Mouse (Mus musculus) kidney, embryonic 14.5 days (tissue): Measurements from ENCODE around the gene Nufip1. TPM values are rescaled to one million over a fixed set of nuclear protein-coding genes. Genes with fewer than 3 reads are reported as not detected.

ENCODE experiments used
- ATAC-seq: fragments of 200-750 bp; cut with Nextera tagmentation; 2 replicates; pipeline ENCODE4 v1.8.0; 2017; ENCODE audit warnings: moderate number of reproducible peaks, mild to moderate bottlenecking, moderate TSS enrichment, moderate library complexity; ENCODE audit not compliant: low FRiP score, low TSS enrichment
- H3K27ac ChIP-seq: fragments of 300-500 bp; sonication (generic); 2 replicates; pipeline ENCODE4 v1.5.1; 2014; ENCODE audit warnings: low read depth, mild to moderate bottlenecking, low read length, moderate library complexity, mixed read lengths
- H3K27me3 ChIP-seq: fragments of 300-500 bp; sonication (generic); 2 replicates; pipeline ENCODE4 v1.6.1; 2014; ENCODE audit warnings: mild to moderate bottlenecking, low read length; ENCODE audit not compliant: control insufficient read depth, insufficient read depth
- H3K36me3 ChIP-seq: fragments of 300-500 bp; sonication (generic); 2 replicates; pipeline ENCODE4 v1.6.1; 2014; ENCODE audit warnings: low read length, mixed read lengths; ENCODE audit not compliant: control insufficient read depth, insufficient read depth
- H3K4me1 ChIP-seq: fragments of 300-500 bp; sonication (generic); 2 replicates; pipeline ENCODE4 v1.6.1; 2014; ENCODE audit warnings: low read length, mixed read lengths; ENCODE audit not compliant: control insufficient read depth, insufficient read depth
- H3K4me2 ChIP-seq: fragments of 300-500 bp; sonication (generic); replicated peaks from 2 replicates; pipeline ENCODE4 v1.6.1; 2014; ENCODE audit warnings: low read depth, mild to moderate bottlenecking, low read length
- H3K4me3 ChIP-seq: fragments of 300-500 bp; sonication (generic); 2 replicates; pipeline ENCODE4 v1.5.1; 2014; ENCODE audit warnings: mild to moderate bottlenecking, low read length
- H3K9ac ChIP-seq: fragments of 300-500 bp; sonication (generic); 2 replicates; pipeline ENCODE4 v1.6.1; 2014; ENCODE audit warnings: low read depth, mild to moderate bottlenecking, low read length, moderate library complexity
- H3K9me3 ChIP-seq: fragments of 300-500 bp; sonication (generic); 2 replicates; pipeline ENCODE4 v1.6.1; 2016; ENCODE audit warnings: low read length; ENCODE audit not compliant: control insufficient read depth
- WGBS: fragments of 180-500 bp; shearing (Covaris S2); extraction: QIAGEN DNeasy Blood & Tissue Kit; methylation state at CpG from one replicate; pipeline ENCODE4 v1.1.7; 2014; 5-methylcytosine and 5-hydroxymethylcytosine counted together
- polyA plus RNA-seq: library from polyadenylated mRNA; unstranded; fragments of >200 nt; fragmentation: Nextera tagmentation; extraction: Ambion mirVana; gene quantifications from 2 replicates; pipeline ENCODE4 v1.2.1, GENCODE M21; 2014

The Nufip1 gene
- polyA plus RNA-seq, 1 experiment from 2014 or later = 17.7 TPM

- H3K4me2 ChIP-seq = peak overlapping the region; percentile 33
- H3K36me3 ChIP-seq = no peaks in the 10 kb centered on the region
- no peaks in the 10 kb centered on the region for H3K27me3 ChIP-seq
- ATAC-seq = no peak
- WGBS = 31% methylated on average over 13 of the region's 13 CpGs
- H3K27ac ChIP-seq = peak overlapping the region; percentile 7; the same call in 1 of the 2 replicates
- peak overlapping the region; percentile 23; the same call in 1 of the 2 replicates for H3K9ac ChIP-seq
- H3K9me3 ChIP-seq = no peaks in the 10 kb centered on the region
- peak overlapping the region; percentile 14; the same call in 1 of the 2 replicates for H3K4me3 ChIP-seq
- H3K4me1 ChIP-seq = 0 out of 2 replicates have a peak, but pooled peaks cover 4% of the 10 kb centered on the region
Measured at GRCm38 (mm10) chr14:76149531-76150179, 39.0 kb downstream of the Nufip1 start.

GRCm38 (mm10) chr14:76150499-76150898 lies 39.8 kb downstream of the Nufip1 start:
- Histone ChIP-seq H3K27ac (no peak overlapping the region), H3K4me1 (0 out of 2 replicates have a peak, but pooled peaks cover 4% of the 10 kb centered on the region), H3K9me3 (no peaks in the 10 kb centered on the region), H3K36me3 (no peaks in the 10 kb centered on the region), H3K9ac (no peak overlapping the region), H3K4me2 (no peak overlapping the region), H3K27me3 (no peaks in the 10 kb centered on the region), H3K4me3 (no peak overlapping the region)
- WGBS = 83% methylated on average over 11 of the region's 11 CpGs
- ATAC-seq = no peak

- H3K27me3 ChIP-seq = no peaks in the 10 kb centered on the region
- H3K9me3 ChIP-seq = no peaks in the 10 kb centered on the region
- 0 out of 2 replicates have a peak, but pooled peaks cover 4% of the 10 kb centered on the region for H3K4me1 ChIP-seq
- no peak overlapping the region for H3K4me3 ChIP-seq
- H3K27ac ChIP-seq = no peak overlapping the region
- no peaks in the 10 kb centered on the region for H3K36me3 ChIP-seq
- no peak overlapping the region for H3K9ac ChIP-seq
- 71% methylated on average over 2 of the region's 2 CpGs for WGBS
- no peak for ATAC-seq
- no peak overlapping the region for H3K4me2 ChIP-seq
Measured at GRCm38 (mm10) chr14:76151011-76151410, 40.3 kb downstream of the Nufip1 start.

- Histone ChIP-seq H3K36me3 (no peaks in the 10 kb centered on the region), H3K9me3 (no peaks in the 10 kb centered on the region), H3K4me2 (peak overlapping the region; percentile 65), H3K4me3 (peak overlapping the region; percentile 79), H3K27ac (peak overlapping the region; percentile 99), H3K4me1 (0 out of 2 replicates have a peak, but pooled peaks cover 4% of the 10 kb centered on the region), H3K27me3 (no peaks in the 10 kb centered on the region), H3K9ac (peak overlapping the region; percentile 89)
- WGBS = 2% methylated on average over 10 of the region's 10 CpGs
- no peak for ATAC-seq
Measured at GRCm38 (mm10) chr14:76151820-76152161, 41.1 kb downstream of the Nufip1 start.

- Histone ChIP-seq H3K36me3 (no peaks in the 10 kb centered on the region), H3K4me1 (0 out of 2 replicates have a peak, but pooled peaks cover 4% of the 10 kb centered on the region), H3K4me3 (peak overlapping the region; percentile 79), H3K27ac (peak overlapping the region; percentile 99), H3K9me3 (no peaks in the 10 kb centered on the region), H3K27me3 (no peaks in the 10 kb centered on the region), H3K9ac (peak overlapping the region; percentile 89), H3K4me2 (peak overlapping the region; percentile 65)
- under 1% methylated on average over 41 of the region's 41 CpGs for WGBS
- peak; percentile 95 for ATAC-seq
Measured at GRCm38 (mm10) chr14:76152162-76153002, 41.7 kb downstream of the Nufip1 start.

GRCm38 (mm10) chr14:76153003-76153675 lies 42.4 kb downstream of the Nufip1 start:
- WGBS = 2% methylated on average over 24 of the region's 24 CpGs
- Histone ChIP-seq H3K9ac (peak overlapping the region; percentile 45; the same call in 1 of the 2 replicates), H3K27ac (peak overlapping the region; percentile 64), H3K4me3 (peak overlapping the region; percentile 79), H3K9me3 (no peaks in the 10 kb centered on the region), H3K4me2 (peak overlapping the region; percentile 65), H3K36me3 (no peaks in the 10 kb centered on the region), H3K27me3 (no peaks in the 10 kb centered on the region), H3K4me1 (0 out of 2 replicates have a peak, but pooled peaks cover 4% of the 10 kb centered on the region)
- peak; percentile 28 for ATAC-seq

- Histone ChIP-seq H3K9ac (no peak overlapping the region), H3K4me1 (0 out of 2 replicates have a peak, but pooled peaks cover 4% of the 10 kb centered on the region), H3K4me2 (peak overlapping the region; percentile 65; the same call in 1 of the 2 replicates), H3K27ac (no peak overlapping the region), H3K9me3 (no peaks in the 10 kb centered on the region), H3K36me3 (no peaks in the 10 kb centered on the region), H3K27me3 (no peaks in the 10 kb centered on the region), H3K4me3 (no peak overlapping the region)
- WGBS = 31% methylated on average over 6 of the region's 6 CpGs
- no peak for ATAC-seq
Measured at GRCm38 (mm10) chr14:76153828-76154227, 43.1 kb downstream of the Nufip1 start.

GRCm38 (mm10) chr14:76158192-76158785 lies 47.6 kb downstream of the Nufip1 start:
- Histone ChIP-seq H3K9me3 (no peaks in the 10 kb centered on the region), H3K9ac (no peak overlapping the region), H3K36me3 (no peaks in the 10 kb centered on the region), H3K27ac (no peak overlapping the region), H3K4me1 (no peaks in the 10 kb centered on the region), H3K27me3 (no peaks in the 10 kb centered on the region), H3K4me2 (no peak overlapping the region), H3K4me3 (no peak overlapping the region)
- 67% methylated on average over 5 of the region's 5 CpGs for WGBS
- no peak for ATAC-seq
